In genomic region chr17:84566773-84567555, GRCm38 (mm10) we compare ENCODE assay signal across 8 mouse cellular contexts. TPM values are rescaled to one million over a fixed set of nuclear protein-coding genes. Genes with fewer than 3 reads are reported as not detected.
DNase-seq lines count a peak whose midpoint lies in the region; ATAC-seq and TF ChIP-seq lines count a peak whose summit lies in the region.

No protein-coding gene starts in this region.

- peaks cover 23% of the 10 kb centered on the region for H3K36me3 ChIP-seq in embryonic facial prominence, embryonic 10.5 days (replicated peaks)
- no peaks in the 10 kb centered on the region for H3K36me3 ChIP-seq in hindbrain, postnatal 0 days (ENCODE audit: insufficient read depth, low read length)
- H3K36me3 ChIP-seq in neural tube, embryonic 13.5 days: no peaks in the 10 kb centered on the region

- DNase-seq in kidney, postnatal 10 days: peak; percentile 26
- DNase-seq in kidney, adult 18-20 months: no peak
- DNase-seq in embryonic facial prominence, embryonic 10.5 days (ENCODE audit: low spot score): peak; percentile 70
- no peak for DNase-seq in hindbrain, postnatal 0 days (ENCODE audit: low spot score)
- DNase-seq in cerebellum, postnatal 14 days: no peak
- no peak for DNase-seq in adrenal gland, adult 18-20 months (ENCODE audit: low spot score in 2 of 2)
- DNase-seq in lung, postnatal 36 days: no peak

- no peak for TF ChIP-seq CTCF in hindbrain, postnatal 0 days (IDR thresholded peaks at IDR 0.05; ENCODE audit: low read depth)

- peaks cover 20% of the 10 kb centered on the region for H3K4me1 ChIP-seq in embryonic facial prominence, embryonic 10.5 days
- no peaks in the 10 kb centered on the region for H3K4me1 ChIP-seq in hindbrain, postnatal 0 days (ENCODE audit: insufficient read depth, low read length)
- peaks cover 7% of the 10 kb centered on the region for H3K4me1 ChIP-seq in neural tube, embryonic 13.5 days (replicated peaks)

- H3K4me2 ChIP-seq in hindbrain, postnatal 0 days (ENCODE audit: low read depth, low read length): no peak overlapping the region
- peak overlapping the region; percentile 30; the same call in 1 of the 2 replicates for H3K4me2 ChIP-seq in neural tube, embryonic 13.5 days

- peak; percentile 29; the same call in 1 of the 2 replicates for ATAC-seq in hindbrain, postnatal 0 days
- peak; percentile 79 for ATAC-seq in neural tube, embryonic 13.5 days (ENCODE audit: low read depth)

- H3K9ac ChIP-seq in hindbrain, postnatal 0 days (replicated peaks; ENCODE audit: low read length): no peak overlapping the region
- H3K9ac ChIP-seq in neural tube, embryonic 13.5 days: no peak overlapping the region

- H3K27ac ChIP-seq in embryonic facial prominence, embryonic 10.5 days (replicated peaks): peak overlapping the region; percentile 83
- H3K27ac ChIP-seq in hindbrain, postnatal 0 days: no peak overlapping the region
- no peak overlapping the region for H3K27ac ChIP-seq in neural tube, embryonic 13.5 days (replicated peaks)

- WGBS in embryonic facial prominence, embryonic 10.5 days: 44% methylated on average over 27 of the region's 27 CpGs
- WGBS in hindbrain, postnatal 0 days: 45% methylated on average over 27 of the region's 27 CpGs
- WGBS in neural tube, embryonic 13.5 days: 39% methylated on average over 27 of the region's 27 CpGs

- no peaks in the 10 kb centered on the region for H3K9me3 ChIP-seq in embryonic facial prominence, embryonic 10.5 days
- H3K9me3 ChIP-seq in hindbrain, postnatal 0 days (ENCODE audit: low read length): no peaks in the 10 kb centered on the region
- no peaks in the 10 kb centered on the region for H3K9me3 ChIP-seq in neural tube, embryonic 13.5 days

- H3K27me3 ChIP-seq in embryonic facial prominence, embryonic 10.5 days (replicated peaks; ENCODE audit: low read depth, poor library complexity, severe bottlenecking): no peaks in the 10 kb centered on the region
- no peaks in the 10 kb centered on the region for H3K27me3 ChIP-seq in hindbrain, postnatal 0 days (ENCODE audit: insufficient read depth, low read length)
- H3K27me3 ChIP-seq in neural tube, embryonic 13.5 days: no peaks in the 10 kb centered on the region; the same call in 1 of the 2 replicates

- peak overlapping the region; percentile 16; the same call in 1 of the 2 replicates for H3K4me3 ChIP-seq in embryonic facial prominence, embryonic 10.5 days
- no peak overlapping the region for H3K4me3 ChIP-seq in hindbrain, postnatal 0 days (ENCODE audit: low read length)
- H3K4me3 ChIP-seq in neural tube, embryonic 13.5 days: no peak overlapping the region

RNA-seq across cellular contexts. Expression of gene Plekhh2, which starts 55.3 kb away (rescaled TPM):
- 6.1 TPM in 2 replicates for polyA plus RNA-seq in embryonic facial prominence, embryonic 10.5 days (2016; fragmentation: Nextera tagmentation; extraction: Ambion mirVana)
- total RNA-seq in hindbrain, postnatal 0 days (2014; rRNA removed): 2.6 and 3.7 TPM in 2 replicates
- 1.3 and 1.6 TPM in 2 replicates for polyA plus RNA-seq in hindbrain, postnatal 0 days (2015; fragmentation: Nextera tagmentation; extraction: Ambion mirVana)
- 1.5 and 2.5 TPM in 2 replicates for polyA plus RNA-seq in neural tube, embryonic 13.5 days (2015; fragmentation: Nextera tagmentation; extraction: Ambion mirVana)
- total RNA-seq in adrenal gland, adult 18-20 months (2021): 1 to 10 TPM; 2.5 to 3.9 TPM

RNA-seq across cellular contexts. Expression of gene Dync2li1, which starts 59.3 kb away (rescaled TPM):
- 29.4 and 34.6 TPM in 2 replicates for polyA plus RNA-seq in embryonic facial prominence, embryonic 10.5 days (2016; fragmentation: Nextera tagmentation; extraction: Ambion mirVana)
- total RNA-seq in hindbrain, postnatal 0 days (2014; rRNA removed): 9.8 and 9.9 TPM in 2 replicates
- polyA plus RNA-seq in hindbrain, postnatal 0 days (2015; fragmentation: Nextera tagmentation; extraction: Ambion mirVana): 33.2 and 36.2 TPM in 2 replicates
- polyA plus RNA-seq in neural tube, embryonic 13.5 days (2015; fragmentation: Nextera tagmentation; extraction: Ambion mirVana): 30.6 and 31.2 TPM in 2 replicates
- 10 to 100 TPM; 22.5 to 28.0 TPM for total RNA-seq in adrenal gland, adult 18-20 months (2021)

Comparison
In these comparisons a context has a peak if more than half of its experiments do, and no peak if none do; other contexts are left out.
1. DNase-seq: peak in kidney, postnatal 10 days (single experiment) and embryonic facial prominence, embryonic 10.5 days (single experiment); none in kidney, adult 18-20 months (single experiment), hindbrain, postnatal 0 days (single experiment), cerebellum, postnatal 14 days (0 of 2), adrenal gland, adult 18-20 months (0 of 2) and lung, postnatal 36 days (single experiment).